Mouse (Mus musculus): Measurements from ENCODE around the gene Gm21987.

DNA sequence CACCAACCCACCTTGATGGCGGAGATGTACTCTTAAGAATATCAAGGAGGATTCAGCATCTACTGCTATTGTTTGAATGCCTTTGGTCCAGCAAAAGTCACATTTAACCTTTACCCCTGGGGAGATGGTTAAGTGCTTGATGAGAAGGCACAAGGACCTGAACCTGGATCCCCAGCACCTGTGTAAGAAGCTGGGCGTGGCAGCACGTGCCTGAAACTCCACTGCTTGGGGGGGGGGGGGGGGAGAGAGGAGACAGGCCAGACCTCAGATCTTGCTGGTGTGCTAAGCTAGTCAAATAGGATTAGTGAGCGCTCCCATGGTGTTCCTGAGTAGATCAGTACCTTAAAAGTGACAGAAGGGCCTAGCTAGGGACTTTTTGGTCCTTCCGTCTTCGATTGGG, 54.6 kb downstream of the Gm21987 start:
- TF ChIP-seq MAFK (IDR thresholded peaks at IDR 0.05; ENCODE audit: insufficient read depth, low read depth, low read length) (no peak), HCFC1 (IDR thresholded peaks at IDR 0.05; ENCODE audit: borderline replicate concordance, insufficient read depth, low read length) (no peak), ZNF384 (IDR thresholded peaks at IDR 0.05; ENCODE audit: low read depth, low read length) (no peak)

All from ES-E14 (cell line).